Mouse (Mus musculus) CH12F3 (cell line): ENCODE data around the gene Lrp5.

Source experiments
- in situ Hi-C: fragments of 300-500 bp; cut with MboI; formaldehyde crosslinking; loops from 2 replicates; pipeline ENCODE4 v1.14.3; 2020; ENCODE audit warnings: low sequenced_read_pairs

Lrp5 gene

DNA sequence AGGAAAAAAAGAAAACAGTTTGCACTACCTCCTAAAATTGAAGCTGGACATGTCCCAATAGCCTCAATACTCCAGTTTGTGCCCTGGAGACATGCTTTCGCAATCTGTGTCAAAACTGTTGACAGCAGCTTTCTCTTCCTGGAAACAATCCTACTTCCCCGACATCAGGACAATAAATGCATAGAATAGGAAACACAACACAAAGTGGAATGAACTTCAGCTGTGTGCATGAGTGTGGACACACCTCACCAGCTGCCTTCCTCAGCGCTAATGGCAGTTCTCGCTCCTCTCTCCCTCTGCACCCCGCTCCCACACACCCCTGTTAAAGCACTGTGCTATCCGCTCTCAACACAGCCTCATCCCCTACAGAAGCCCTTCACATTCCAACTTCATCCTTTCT, 123.6 kb downstream of the Lrp5 start:
- in situ Hi-C loops, result no loop called here

DNA sequence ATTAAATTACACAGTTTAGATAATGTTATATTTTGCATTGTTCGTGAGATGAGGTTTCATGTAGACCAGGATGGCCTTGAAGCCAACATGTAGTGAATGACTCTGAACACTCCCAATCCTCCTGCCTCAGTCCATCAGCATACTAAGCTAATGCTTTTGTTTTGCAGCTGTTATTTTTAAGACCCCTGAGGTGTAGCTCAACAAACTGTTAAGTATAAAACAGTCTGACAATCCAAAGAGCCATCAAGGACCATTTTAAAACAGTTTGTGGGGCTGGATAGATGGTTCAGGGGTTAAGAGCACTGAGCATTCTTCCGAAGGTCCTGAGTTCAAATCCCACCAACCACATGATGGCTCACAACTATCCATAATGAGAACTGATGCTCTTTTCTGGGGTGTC, 124.1 kb downstream of the Lrp5 start:
- in situ Hi-C loops, result no loop called here

DNA sequence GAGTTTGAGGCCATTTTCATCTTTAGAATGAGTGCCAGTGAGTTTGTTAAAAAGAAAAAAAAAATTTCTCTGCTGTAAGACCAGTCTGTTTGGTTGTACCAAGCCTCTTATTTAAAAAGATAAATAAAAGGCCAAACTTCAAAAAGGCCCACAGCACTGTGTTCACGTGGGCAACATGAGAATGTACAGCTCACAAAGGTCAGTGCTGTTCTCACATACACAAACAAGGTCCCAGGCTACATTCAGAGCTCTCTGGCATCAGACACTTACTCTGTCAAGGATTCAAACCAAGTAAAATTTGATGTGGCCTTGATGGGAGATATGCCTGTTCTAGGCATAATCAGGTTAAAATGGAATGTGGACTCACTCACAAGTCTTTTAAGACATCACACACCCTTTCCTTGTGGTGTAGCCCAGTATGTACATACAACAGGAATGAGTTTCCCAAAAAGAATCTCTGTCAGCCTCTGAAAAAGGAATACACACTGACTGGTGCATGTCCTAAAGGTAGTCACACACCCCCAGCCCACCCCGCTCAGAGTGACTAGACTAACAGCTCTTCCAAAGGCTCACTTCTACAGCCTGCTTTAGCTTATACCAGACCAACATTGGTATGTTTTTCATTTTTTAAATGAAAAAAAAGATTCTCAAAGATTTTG, 130.1 kb downstream of the Lrp5 start:
- in situ Hi-C loops, result no loop called here

DNA sequence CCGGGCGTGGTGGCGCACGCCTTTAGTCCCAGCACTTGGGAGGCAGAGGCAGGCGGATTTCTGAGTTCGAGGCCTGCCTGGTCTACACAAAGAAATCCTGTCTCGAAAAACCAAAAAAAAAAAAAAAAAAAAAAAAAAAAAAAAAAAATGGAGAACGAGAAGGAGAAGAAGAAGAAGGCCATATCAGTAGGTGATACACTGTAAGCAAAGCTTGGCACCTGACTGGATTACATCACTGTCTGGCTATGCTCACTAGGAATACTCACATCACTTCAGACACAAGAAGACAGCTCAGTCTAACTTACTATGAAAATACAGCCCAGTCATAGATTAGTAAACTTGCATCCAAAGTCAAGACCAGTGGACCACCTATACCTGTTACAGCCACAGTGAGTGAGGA, 131.6 kb downstream of the Lrp5 start:
- in situ Hi-C loops, result no loop called here

DNA sequence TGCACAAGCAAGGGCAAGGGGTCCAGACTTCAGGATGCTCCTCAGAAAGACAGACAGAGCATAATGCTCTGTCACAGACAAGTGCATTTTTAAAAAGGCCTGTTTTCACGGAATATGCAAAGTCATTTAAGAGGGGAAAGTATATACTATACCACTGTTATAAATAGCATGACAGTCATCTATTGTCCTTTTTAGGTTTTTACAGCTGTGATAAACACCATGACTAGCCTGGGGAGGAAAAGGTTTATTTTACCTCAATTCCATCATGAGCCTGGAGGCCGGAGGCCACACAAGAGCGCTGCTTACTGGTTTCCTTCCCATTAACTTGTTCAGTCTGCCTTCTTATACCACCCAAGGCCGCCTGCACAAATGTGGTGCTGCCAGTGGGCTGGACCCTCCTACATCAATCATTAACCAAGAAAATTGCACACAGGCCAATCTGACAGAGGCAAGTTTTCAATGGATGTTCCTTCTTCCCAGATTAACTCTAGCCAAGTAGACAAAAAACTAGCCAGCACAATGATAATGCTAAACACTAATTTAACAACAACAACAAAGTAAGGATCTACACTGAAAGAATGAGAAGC, 134.7 kb downstream of the Lrp5 start:
- in situ Hi-C loops, result no loop called here

DNA sequence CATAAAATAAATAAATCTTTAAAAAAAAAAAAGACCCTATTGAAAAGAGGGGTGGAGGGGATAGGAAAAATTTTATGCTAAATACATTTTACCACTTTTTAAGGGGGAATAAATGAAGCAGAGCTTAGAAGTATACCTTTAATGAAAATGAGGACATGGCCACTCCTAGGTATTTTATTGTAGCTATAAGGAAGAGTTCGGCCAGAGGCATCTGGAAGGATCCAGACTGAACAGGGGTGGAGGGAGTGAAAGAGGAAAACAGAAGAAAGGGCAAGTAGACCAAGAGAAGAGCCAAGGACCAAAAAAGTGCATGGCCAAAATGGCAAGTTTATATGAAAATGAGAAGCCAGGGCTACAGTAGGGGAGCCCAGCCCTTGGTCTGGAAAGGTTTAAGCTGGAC, 136.3 kb downstream of the Lrp5 start:
- in situ Hi-C loops, result no loop called here

DNA sequence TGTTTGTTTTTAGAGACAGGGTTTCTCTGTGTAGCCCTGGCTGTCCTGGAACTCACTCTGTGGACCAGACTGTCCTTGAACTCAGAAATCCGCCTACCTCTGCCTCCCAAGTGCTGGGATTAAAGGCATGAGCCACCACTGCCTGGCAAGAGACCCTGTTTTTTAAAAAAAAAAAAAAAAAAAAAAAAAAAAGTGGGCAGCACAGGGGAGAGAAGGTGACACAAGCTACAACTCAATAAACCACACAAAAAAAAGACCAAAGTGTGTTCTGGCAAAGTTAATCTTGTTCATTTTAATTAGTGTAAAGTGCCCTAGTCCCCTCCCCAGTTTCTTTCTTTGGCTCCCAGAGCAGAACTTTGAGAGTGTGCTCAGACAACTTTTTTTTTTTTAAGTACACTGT, 137.1 kb downstream of the Lrp5 start:
- in situ Hi-C loops, result no loop called here

DNA sequence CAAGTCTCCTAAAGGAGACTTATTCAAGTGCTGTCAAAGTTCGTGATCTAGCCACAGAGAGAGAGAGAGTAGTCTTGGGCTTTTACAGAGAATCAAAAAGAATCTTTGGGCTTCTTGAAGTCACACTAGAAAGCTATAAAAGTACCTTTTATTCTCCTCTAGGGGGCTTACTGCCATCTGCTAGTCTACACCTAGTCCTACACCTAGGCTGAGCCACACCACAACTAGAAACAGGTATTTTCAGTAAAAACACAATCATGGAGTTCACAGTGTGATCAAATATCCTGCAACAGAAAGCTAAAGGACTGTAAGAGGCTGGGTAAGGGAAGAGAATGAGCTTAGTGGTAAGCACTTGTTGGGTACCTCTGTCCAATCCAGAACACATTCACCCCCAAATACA, 138.1 kb downstream of the Lrp5 start:
- in situ Hi-C loops, result no loop called here

DNA sequence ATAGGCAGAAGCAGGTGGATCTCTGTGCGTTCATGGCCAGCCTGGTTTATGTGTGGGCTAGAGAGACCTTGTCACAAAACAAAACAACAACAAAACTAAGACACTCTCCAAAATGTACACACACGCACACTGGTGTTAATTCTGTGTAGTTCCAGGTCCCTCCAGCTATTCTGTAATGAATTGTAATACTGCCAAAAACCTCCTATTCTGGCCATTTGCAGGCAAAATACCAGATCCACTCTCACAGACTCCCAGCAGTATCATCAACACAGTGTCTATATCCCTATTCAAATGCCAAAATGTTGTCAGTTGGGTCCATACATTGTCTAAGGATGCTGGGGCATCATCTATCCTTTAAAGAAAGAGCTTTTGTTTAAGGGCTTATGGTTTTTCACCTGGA, 141.4 kb downstream of the Lrp5 start:
- in situ Hi-C loops, result no loop called here

DNA sequence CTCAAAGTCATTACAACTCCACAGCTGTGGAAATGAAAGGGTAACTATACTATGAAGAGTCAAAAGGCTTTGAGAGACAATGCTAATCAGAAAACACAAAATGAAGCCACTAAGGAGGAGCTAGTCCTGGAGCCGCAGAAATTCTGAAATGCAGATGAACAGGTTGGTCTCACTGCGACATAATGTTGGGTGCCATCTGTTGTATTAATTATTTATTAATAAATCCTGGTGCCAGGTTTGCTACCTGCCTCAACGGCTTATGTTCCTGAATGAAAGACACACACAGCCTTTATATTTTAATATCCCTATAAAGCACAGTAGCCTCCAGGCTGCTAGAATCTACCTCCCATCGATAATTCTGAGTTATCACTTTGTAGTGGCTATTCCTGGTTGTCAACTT, 143.8 kb downstream of the Lrp5 start:
- in situ Hi-C loops, result no loop called here

DNA sequence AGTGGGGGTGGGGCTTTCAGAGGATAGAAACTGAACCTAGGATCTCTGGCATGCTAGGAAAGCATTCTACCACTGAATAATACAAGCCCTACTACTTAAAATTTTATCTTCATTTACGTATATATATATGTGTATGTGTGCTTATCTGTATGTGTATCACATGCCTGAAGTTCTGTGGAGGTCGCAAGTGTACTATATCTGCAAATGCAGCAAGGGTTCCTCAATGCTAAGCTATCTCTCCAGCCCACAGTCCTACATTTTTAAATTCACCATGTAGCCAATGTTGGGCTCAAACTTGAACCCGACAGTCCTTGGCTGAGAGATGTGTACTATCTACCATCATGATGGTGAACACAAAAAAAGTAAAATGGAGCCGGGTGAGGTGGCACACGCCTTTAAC, 145.4 kb downstream of the Lrp5 start:
- in situ Hi-C loops, result no loop called here

DNA sequence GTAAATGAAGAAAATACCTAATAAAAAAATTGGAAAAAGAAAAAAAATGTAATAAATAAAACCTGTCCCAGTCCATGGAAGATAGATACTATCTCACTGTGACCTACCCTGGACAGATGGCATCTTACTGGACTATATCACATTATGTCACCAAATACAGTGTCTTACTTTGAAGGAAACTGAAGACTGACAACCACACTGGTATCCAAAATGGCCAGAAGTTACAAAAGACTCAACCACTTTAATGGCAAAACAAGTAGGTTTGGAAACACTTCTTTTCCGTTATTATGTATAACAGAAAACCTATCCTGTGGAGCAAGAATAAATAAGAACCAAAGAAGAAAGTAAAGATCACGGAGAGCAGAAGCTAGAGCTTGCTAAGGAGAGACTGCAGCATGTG, 146.1 kb downstream of the Lrp5 start:
- in situ Hi-C loops, result no loop called here

DNA sequence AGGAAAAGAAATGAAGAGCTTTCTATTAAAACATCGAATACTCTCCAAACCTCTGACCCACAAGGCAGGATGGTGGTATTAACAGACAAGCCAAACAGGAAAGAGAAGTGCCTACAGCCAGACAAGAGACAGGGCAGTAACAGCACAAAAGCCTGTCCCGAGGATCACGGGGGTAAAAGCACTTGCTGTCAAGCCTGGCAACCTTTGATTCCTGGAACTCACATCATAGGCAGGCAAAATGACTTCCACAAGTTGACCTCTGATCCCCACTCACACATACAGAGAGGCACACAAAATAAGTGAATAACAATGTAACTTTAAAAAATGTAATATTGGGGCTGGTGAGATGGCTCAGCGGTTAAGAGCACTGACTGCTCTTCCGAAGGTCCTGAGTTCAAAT, 146.9 kb downstream of the Lrp5 start:
- in situ Hi-C loops, result no loop called here

DNA sequence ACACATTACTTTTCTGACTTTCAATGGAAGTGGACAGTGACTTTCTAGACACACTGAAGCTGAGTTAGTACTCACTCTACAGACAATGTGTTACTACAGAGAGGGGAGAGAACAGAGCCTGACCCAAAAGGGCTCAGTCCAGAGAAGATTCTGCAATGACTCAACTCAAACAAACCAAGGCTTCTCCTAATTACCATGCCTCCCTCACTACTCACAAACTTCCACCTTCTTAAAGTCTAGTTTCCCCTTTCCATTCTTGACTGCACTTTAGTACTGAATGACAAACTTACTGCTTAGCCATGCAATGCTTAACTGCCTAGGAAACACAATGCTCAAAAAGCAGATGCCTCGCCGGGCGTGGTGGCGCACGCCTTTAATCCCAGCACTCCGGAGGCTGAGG, 148.7 kb downstream of the Lrp5 start:
- in situ Hi-C loops, result no loop called here

DNA sequence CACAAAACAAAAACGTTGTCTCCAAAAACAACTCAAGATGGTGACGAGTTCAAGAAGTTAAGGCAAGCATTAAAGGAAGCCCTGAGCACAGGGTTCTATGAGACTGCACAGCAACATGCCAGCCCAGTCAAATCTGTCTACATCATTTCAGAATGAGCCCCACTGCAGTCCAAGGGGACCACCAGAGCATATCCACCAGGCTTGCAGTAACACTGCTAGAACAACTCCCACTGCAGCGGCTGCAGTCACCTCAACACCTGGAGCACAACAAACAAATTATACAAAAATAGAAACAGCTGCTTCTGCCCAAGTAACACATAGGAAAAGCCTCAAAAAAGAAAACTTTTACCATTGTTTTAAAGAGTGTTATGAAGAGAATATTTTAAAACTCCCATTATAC, 151.4 kb downstream of the Lrp5 start:
- in situ Hi-C loops, result no loop called here
